Mouse (Mus musculus): ENCODE measurements around the gene Tchp.

- TF ChIP-seq CTCF (IDR thresholded peaks at IDR 0.05; ENCODE audit: low read depth) (no peak), EP300 (optimal IDR thresholded peaks at IDR 0.05) (no peak)
Observed at GRCm38 (mm10) chr5:114719928-114720270, 12.3 kb downstream of the Tchp start.

Data from stomach, postnatal 0 days (tissue).